Mouse (Mus musculus): ENCODE results near the gene Ddi2.
A peak's percentile ranks its signal among the peaks of the same experiment; 100 is the strongest.
"Not testable (repeated sequence)": the region's sequence is repeated elsewhere in the genome, so short reads cannot be mapped to it uniquely, and the experiment has no call there.

The Ddi2 gene

DNA sequence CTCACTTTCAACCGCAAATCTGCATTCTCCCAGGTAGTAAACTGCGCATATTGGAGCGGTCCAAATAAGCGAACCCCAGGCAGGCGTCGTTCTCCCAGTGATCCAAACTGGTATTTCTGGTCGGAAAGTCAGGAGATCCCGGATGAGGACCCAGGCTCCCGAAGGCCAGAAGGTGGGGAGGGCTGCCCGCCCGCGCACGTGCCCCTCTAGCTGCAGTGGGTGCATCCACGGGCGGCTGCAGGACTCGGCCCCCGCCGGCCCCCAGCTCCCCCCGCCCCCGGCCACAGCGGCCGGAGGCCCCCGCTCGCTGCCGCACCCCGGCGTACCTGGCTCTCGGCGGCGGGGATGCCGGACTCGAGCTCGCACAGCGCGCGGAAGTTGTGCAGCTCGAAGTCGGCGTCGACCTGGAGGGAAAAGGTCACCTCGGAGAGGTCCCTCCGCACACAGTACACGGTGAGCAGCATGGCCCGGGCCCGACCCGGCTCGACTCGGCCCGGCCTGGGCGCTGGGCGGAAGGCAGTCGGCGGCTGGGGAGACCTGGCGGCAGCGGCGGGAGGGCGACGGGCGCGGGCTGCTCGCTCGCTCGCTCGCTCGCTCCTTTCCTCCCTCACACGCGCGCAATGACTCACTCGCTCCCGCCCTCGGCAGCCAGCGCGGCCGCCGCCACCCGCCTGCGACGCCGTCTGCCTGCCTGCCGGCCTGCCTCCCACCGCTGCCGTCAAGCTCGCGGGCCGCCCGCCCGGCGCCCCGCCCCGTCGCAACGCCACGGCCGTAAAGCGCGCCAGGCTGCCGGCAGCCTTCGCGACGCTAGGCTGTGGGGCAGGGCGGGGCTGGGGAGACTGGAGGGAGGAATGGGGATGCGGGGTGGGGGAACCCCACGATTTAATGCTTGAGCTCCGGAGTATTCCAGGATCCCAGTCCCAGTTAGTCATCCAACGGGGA, at the start of gene Ddi2:
TSS of gene Ddi2 (minus strand) at position 689 of the 942 bp plus-strand sequence.
- DNase-seq (ENCODE audit: low spot score in 2 of 2): peak; percentile 90

DNA sequence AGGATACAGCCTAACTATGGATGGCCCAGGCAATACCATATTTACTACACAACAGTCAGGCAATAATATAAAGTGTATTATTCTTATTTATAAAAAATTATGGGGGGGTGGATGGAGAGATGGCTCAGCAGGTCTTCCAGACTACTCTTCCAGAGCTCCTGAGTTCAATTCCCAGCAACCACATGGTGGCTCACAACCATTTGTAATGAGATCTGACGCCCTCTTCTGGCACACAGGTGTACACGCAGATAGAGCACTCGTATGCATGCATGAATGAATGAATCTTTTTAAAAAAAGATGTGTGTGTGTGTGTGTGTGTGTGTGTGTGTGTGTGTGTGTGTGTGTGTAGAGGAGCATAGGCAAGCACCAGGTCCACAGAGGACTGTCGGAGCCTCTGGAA, 49.8 kb upstream of the Ddi2 start:
- not testable (repeated sequence) for DNase-seq (ENCODE audit: low spot score in 2 of 2)

DNA sequence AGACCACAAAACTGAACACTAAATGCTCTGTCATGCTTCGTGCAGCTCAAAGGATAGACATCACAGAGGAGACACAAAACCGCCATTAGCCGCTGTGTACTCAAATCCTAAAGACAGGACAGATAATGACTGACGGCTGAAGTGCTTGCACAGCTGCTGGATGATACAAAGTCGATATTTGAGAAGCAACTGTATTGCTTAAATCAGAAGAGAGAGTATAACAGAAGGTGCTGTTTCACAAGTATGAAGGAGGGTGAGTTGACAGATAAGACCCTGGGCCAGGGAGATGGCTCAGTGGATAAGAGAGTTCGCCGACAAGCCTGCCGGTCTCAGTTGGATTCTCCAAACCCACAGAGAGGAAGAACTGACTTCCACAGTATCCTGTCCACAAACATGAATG, 48.6 kb upstream of the Ddi2 start:
- DNase-seq (ENCODE audit: low spot score in 2 of 2): no peak

DNA sequence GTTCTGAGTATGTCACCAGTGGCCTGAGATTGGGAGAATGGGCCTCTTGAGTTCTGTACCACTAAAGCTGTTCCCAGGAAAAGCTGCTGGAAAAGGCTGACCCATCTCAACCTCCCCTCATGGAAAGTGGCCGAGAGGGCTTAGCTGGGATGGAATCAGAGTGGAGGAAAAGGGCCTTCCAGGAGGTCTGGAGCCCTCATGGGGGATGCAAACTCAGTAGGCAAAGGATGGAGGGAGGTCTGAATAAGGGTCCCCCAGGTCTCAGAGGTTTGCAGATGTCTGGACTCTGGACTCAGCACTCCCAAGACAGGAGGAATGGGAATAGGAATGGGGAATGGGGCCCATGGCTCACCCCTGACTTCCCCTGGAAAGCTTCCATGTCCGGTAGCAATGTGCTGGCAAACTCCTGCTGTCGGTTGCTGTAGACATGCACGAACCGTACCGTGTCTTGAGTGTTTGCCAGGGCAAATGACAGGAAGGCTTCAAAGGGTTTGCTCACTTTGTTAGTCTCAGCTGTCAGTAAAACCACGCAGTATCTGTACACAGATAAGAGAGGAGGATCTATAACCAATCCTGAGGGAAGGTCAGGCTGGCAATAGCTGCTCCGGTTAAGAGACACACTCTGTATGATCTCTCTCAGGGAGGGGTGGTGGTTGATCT, 46.4 kb upstream of the Ddi2 start:
- no peak for DNase-seq (ENCODE audit: low spot score in 2 of 2)

DNA sequence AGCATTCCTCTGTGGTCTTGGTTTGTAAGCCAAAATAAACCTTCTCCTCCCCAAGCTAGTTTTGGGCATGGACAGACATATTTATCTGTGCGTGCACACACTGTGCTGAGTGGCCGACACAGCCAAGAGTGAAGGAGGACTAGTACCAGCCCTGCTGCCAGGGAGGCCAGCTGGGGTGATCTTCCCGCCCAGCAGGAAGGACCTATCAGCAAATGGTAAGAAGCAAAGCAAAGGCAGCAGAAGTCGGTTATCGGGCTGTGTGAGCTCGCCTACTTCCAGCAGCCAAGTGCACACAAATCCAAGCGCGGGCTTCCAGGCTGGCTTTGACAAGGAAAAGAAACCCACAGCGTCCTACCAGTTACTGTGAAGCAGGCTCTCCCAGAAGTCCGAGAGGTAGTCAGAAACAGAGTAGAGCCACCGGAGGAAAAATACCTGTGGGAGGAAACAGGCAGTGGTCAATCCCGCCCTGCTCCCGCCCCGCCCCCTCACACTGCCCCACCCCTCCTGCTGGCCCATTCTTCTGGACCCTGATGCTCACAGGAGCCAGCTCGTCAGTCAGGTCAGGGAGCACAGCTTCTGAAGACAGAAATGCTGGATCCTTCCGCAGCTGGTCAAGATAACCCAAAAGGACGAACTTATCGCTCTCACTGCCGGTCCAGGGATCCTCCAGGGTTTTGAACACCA, 44.3 kb upstream of the Ddi2 start:
- peak in 1 of 2 experiments; percentile 55 for DNase-seq (ENCODE audit: low spot score in 2 of 2)

DNA sequence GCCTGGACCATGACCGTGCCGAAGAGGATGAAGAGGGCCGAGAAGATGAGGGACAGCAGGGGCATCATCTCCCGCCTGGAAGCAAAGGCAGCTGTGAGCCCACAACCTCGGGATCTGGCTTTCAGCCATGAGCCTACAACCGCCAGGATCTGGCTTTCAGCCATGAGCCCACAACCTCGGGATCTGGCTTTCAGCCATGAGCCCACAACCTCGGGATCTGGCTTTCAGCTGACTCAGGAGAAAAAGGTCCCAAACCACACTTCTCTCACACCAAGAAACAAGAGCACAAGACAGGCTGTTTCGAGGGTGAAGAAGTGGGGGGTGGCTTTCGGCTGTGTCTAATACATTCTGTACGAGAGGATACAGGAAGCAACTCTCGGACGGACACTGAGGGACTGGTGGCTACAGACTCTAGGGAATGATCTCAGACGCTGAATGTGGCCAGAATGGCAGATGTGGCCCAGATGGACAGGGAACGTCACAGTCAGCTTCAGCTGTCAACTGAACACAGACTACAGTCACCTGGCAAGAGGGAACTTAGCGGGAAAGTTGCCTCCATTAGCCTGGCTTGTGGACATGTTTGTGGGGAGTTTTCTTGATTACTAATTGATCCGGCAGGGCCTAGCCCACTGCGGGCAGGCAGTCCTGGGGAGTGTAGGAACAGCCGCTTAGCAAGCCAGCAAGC, 43.6 kb upstream of the Ddi2 start:
- DNase-seq (ENCODE audit: low spot score in 2 of 2): no peak

DNA sequence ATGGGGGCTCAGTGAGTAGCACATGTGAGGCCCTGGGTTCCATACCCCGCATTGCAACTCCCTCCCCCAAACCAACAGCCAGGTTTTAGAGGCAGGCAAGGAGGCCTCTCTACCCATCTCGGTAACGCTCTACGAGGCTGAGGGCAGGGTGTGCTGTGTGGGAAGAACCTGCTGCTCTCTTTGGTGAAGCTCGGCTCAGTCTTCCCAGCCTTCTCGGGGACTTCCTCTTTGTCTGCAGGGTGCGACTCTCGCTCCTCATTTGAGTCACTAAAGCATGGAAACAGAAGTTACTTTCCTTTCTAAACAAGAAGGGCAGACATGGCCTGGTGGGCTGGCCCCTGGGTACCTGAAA, 43.1 kb upstream of the Ddi2 start:
- no peak for DNase-seq (ENCODE audit: low spot score in 2 of 2)

DNA sequence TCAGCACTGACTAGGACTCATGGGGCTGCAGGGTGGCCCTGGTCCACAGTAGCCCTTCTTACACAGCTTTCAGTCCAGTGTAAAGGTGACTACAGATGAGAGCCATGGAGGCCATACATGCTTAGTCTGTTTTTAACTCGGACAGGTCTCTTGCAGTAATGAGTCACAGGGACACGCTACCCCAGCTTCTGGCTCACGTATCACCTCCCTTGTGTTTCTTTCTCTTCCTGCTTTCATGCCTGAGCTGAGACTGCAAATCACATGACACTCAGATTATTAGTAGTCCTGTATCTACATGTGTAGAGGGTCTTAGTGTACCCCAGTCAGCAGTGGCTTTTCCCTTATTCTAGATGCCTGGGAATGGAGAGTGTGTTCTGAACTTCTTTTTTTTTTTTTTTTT, 41.8 kb upstream of the Ddi2 start:
- DNase-seq (ENCODE audit: low spot score in 2 of 2): no peak

DNA sequence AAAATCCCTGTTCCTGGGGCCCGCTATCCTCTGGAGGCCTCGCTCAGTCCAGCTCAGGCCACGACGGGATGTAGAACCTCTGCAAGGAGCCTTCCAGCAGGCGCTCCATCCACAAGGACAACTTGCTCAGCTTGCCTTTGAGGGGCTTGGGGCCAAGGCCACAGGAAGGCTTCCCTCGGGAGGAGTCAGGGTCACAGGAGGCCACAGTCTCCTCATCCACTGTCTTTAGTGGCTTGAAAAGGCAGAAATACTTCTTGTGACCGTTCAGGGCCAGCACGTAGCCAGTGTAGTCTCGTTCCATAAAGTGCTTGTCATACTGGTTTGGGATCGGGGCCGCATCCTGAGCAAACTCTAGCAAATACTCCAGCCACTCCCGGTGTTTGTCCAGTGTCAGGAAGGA, 40.3 kb upstream of the Ddi2 start:
- no peak for DNase-seq (ENCODE audit: low spot score in 2 of 2)

DNA sequence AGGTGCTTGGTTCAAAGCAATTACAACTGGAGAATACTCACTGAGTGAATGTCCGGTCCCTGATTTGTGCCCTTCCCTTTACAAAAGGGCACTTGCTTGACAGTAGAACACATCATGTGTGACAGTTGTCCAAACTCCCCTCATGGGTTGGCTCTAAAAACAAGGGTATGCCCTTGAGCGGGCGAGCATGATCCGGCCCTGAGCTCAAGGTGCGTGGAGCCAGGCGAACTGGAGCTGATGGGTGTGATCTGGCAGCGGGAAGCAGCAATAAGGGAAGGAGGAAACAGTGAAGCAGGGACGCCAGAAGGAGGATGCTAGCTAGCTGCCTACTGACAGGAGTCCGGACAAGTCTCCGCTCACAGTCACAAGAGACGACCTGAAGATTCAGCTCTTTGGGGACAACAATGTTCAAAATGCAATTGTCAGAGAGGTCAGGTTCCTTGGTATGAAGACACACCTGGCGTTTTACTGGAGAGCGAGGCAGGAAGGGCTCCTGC, 38.9 kb upstream of the Ddi2 start:
- DNase-seq (ENCODE audit: low spot score in 2 of 2): no peak

DNA sequence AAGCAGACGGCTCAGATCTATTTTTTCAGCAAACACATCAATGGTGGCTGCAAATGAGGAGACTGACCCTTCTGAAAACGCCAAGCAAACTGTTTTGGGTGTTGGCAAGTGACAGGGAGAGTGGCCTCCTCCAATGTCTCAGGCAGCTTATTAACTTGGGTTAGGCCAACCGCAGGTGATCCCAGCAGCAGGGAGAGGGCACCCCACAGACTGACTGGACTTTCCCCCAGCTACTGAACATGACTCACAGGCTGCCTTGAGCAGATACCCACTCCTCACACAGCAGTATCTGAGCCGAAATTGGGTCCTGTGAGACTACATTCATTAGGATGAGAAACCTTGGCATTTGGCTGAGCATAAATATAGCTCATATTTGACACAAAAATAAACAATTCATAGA, 37.7 kb upstream of the Ddi2 start:
- no peak for DNase-seq (ENCODE audit: low spot score in 2 of 2)

DNA sequence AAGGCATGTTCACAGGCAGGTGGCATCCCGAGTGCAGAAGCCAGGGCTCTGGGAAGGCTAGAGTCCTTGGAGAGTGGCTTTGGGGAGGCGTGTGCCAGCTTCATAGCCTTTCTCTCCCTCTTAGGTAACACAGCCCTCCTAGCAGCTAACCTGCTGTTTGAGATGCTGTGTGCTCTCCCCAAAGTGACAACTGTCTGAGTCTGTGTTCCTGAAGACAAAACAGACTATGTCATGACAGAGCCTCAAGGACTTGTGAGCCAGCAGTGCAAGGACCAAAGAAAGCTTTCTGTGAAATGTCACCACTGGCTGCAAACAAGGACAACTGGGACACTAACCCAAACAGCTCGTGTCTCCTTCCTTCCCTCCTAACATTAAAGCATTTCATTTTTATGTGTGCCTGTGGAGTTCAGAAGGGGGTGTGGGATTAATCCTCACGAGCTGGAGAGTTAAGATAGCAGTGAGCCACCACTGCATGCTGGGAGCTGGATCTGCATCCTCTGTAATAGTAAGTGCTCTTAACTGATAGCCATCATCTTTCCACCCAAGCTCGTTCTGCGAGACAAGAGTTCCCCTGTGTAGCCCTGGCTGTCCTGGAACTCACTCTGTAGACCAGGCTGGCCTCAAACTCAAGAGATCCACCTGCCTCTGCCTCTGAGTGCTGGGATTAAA, 35.8 kb upstream of the Ddi2 start:
- DNase-seq (ENCODE audit: low spot score in 2 of 2): no peak

DNA sequence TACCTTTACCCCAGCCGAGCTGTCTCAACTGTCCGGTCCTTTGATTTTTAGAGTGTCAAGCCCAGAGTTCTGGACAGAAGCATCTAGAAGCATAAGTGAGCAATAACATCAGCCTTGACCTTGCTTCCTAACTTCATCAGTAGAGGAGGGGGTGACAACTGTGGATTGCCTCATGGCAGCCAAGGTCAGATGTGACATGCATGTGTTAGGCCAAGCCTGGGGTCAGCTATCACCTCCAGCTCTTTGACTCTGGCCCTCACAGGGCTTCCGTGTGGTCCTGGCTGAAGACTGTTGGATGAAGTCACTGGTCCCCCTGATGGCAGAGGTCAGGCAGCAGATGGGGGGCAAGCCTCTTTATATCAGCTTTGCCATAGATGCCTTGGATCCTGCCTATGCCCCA, 33.9 kb upstream of the Ddi2 start:
- DNase-seq (ENCODE audit: low spot score in 2 of 2): no peak

DNA sequence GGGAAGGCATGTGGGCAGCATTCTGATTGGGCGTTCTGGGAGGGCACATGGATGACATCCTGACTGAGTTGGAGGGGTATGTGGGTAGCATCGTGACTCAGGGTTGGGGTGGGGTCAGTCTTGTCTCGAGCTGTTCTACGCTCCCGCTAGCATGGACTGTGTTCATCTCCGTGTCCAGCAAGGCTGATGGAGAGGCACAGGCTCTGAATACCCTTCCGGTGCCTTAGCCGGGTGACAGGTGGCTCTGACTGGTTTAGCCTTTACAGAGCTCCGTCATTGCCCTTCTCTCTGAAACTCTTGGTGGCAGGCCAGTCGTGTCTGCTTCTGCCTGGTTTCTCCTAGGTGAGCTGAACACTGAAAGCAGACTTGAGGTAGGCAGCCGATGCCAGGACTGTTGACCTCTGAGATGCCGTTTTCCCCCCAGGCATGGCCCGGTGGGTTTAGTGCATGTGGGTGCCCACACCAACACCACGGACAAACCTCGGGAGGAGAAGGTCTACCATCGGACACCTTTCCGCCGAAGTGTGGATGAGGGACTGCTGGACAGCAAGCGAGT, 32.2 kb upstream of the Ddi2 start:
- DNase-seq (ENCODE audit: low spot score in 2 of 2): no peak

DNA sequence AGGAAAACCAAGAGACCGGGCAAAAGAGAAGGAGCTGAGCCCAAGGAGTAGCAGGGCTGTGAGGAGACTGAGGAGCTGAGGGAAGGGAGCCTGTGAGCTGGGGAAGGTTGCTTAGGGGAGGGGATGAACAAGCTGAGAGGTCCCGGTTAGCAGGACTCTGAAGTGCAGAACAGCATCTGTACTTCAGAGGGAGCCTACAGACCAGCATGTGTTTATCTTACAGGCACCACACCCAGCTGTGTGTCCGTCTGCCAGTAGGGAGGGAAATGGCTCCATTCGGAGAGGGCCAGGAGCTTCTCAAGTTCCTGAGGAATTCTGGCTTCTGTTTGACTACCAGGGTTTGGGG, 28.8 kb upstream of the Ddi2 start:
- DNase-seq (ENCODE audit: low spot score in 2 of 2): no peak

DNA sequence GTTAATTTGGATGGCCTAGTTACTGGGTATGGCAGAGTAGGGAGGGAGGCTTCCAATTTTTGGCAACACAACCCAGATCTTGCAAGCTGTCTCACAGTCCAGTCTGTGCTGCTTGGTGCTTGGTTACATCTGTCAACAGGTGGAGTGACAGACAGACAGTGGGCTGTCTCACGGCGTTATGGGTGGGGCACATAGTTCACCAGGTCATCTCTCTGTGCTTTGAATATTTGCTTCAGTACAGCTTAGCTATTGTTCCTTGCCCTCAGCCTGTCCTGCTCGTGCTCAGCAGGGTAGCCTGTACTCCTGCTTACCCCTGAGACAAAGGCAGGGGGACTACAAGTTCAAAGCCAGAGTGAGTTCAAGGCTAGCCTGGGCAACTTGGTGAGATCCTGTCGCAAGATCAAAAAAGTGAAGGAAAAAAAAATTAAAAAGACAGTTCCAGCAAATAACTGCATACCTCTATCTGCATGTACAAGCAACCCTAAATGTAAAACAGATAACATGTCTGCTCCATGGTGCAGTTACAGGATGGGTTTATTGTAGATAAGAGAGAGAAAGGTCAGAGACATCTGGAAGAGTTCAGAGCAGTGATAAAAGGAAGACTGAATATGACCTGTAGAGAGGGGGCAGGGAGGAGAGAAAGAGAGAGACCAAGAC, 28.3 kb upstream of the Ddi2 start:
- no peak for DNase-seq (ENCODE audit: low spot score in 2 of 2)

DNA sequence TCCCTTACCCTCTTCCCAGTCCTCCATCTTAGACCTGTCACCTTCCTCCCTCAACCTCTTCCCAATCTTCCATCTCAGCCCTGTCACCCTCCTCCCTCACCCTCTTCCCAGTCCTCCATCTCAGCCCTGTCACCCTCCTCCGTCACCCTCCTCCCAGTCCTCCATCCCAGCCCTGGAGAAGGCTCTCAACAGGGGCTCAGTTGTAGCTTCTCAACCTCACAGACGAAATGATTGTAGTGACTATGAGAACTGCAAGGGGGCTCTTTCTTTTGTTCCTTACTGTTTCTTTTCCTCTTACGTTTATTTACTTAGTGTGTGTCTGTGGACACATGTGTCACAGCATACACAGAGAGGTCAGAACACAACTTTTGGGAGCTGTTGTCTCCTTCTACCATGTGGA, 27.6 kb upstream of the Ddi2 start:
- DNase-seq (ENCODE audit: low spot score in 2 of 2): no peak

DNA sequence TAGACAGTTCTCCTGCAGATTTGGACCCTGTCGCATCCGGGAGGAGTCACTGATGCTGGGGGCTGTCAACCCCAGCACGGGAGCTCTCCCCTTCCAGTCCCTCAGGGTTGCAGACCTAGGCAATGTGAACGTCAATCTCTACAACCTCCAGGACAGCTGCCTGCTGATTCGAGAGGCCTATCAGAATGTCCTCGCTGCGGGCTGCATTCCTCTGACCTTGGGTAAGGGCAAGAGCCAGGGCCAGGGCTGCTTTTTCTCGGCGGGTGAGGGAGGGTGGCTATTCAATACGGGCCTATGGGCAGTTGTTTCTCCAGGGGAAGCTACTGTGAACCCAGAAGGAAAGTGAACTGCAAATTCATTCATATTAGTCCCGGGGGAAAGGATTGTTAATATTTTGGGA, 26.3 kb upstream of the Ddi2 start:
- DNase-seq (ENCODE audit: low spot score in 2 of 2): no peak

DNA sequence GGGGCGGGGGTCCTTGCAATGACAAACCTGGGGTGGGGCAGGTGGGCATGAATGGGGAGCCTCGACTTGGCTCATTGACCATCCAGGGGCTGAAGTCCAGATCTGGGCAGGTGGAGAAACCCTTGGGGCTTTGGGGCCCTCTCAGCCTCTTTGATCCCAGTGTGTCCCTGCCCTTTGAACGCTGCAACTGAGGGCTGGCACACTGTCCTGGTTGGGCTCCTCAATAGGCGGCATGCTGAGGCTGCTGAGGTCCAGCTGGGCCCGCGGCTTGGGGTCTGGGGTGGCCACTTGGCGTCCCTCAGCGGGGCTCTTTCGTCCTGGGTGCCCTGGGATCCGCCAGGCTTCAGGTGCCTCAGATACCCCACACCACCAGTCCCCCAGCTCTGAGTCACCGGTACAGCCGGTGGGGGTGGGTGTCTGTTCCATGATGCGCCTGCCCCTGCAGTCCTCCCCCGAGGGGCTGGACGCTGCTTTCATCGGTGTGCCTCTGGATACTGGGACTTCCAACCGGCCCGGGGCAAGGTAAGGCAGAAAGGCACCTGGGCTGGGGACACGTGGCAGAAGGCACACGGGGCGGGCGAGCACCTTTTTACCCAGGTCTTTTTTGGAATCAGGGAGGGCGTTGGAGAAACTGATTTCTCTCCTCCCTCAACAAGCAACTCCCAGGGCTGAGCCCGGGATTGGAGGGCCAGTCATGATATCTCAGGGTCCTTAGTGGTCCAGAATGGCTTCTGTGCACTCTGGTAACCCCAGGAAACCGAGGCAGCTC, 23.5 kb upstream of the Ddi2 start, which contains the start of gene Agmat:
TSS of gene Agmat (plus strand) at position 95 of the 769 bp plus-strand sequence.
- DNase-seq (ENCODE audit: low spot score in 2 of 2): no peak

DNA sequence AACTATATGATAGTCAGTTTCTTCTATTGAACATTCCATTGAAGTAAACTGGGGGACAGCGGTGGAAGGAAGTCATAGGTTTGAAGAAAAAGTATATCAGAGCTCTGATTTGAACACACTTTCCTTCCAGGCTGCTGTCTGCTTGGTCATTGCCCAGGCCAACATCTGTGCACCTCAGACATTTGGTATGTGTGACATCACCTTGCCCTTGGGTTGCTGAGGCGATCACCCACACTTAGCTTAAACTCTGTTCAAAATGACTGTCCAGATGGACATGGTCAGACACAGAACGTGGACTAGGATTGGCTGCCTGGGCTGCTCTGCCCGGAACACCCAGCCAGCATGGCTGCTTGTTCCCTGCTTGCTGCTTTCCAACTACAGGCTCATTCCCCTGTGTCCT, 19.2 kb upstream of the Ddi2 start:
- no peak for DNase-seq (ENCODE audit: low spot score in 2 of 2)

Data from urinary bladder, postnatal 4 days (tissue).